Mouse (Mus musculus): ENCODE data around the gene Sfxn3. TPM values are rescaled to one million over a fixed set of nuclear protein-coding genes. Genes with fewer than 3 reads are reported as not detected.

The Sfxn3 gene
- total and polyA plus RNA-seq, 3 experiments, result 5.0 to 10.6 TPM; not detected in 1

DNA sequence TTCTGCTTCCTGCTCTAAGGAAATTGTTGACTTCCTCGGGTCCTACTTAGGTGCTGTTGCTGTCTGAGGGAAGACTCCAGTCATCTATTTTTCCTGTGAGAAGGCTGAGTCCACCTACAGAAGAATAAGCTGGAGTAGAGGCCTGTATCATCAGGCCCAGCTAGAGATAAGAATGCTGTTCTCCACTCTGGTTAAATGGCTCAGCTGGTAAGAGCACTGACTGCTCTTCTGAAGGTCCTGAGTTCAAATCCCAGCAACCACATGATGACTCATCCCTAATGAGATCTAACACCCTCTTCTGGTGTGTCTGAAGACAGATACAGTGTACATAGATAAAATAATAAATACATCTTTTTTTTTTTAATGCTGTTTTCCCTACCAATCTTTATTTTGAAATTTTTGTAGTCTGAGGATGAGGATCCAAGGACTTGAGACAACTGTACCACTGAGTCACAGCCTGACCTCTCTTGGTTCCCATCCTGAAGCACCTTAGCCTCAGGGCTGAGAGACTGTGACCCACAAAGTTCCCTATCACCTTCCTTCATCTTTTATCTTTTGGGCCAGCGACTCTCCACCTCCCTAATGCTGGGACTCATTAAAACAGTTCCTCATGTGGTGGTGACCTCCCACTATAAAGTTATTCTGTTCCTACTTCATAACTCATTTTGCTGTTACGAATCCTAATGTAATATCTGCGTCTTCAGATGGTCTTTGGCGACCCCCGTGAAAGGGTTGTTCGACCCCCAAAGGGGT is 20.6 kb downstream of the Sfxn3 start (continued):
- no peak for TF ChIP-seq USF2 (IDR thresholded peaks at IDR 0.05; ENCODE audit: borderline replicate concordance in 1 of 2, insufficient read depth in 1 of 2, low read depth in 1 of 2, low read length in 2 of 2)
- no peak for TF ChIP-seq NRF1 (IDR thresholded peaks at IDR 0.05; ENCODE audit: insufficient read depth, low read depth, low read length, poor library complexity, severe bottlenecking)
- TF ChIP-seq MXI1 (IDR thresholded peaks at IDR 0.05; ENCODE audit: low read depth, low read length), result no peak

DNA sequence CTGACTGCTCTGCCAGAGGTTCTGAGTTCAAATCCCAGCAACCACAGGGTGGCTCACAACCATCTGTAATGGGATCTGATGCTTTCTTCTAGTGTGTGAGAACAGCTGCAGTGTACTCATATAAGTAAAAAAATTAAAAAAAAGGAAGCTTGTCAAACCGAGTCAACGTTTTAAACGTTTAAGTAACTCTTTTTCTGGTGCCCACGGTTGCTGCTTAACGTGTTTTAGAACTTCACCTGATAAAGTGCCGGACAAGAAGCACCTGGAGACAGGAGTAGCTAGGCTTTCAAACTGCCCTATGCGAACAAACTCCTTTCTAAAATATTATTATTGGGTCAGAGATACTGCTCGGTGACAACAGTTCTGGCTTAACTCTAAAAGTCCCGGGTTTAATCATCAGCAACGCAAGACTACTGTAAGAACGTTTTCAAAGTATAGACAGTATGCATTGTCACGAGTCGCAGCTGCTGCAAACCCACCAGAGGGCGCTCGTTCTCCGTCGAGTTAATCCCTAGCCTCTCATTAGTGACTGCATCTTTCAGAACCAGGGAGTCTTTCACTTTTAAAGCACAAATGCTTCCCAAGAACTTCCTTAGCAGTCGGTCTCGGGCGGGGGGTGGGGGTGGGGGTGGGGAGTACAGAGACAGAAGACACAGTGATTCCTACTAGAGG is 26.7 kb downstream of the Sfxn3 start:
- H3K27me3 ChIP-seq (ENCODE audit: control insufficient read depth in 1 of 2, insufficient read depth in 2 of 2, low read length in 2 of 2), result peaks cover 0 to 6% of the 10 kb centered on the region in 2 experiments; a peak in 1 of 4 replicates
- peaks cover 0 to 23% of the 10 kb centered on the region in 2 experiments; a peak in 2 of 4 replicates for H3K4me1 ChIP-seq (ENCODE audit: control insufficient read depth in 1 of 2, insufficient read depth in 2 of 2, low read length in 2 of 2)
- peaks cover 0 to 15% of the 10 kb centered on the region in 2 experiments; a peak in 2 of 4 replicates for H3K36me3 ChIP-seq (ENCODE audit: control insufficient read depth in 1 of 2, insufficient read depth in 2 of 2, low read length in 2 of 2)
- H3K9ac ChIP-seq (ENCODE audit: control insufficient read depth, low read depth, low read length, poor library complexity, severe bottlenecking), result peak overlapping the region; percentile 86
- H3K79me2 ChIP-seq (ENCODE audit: control insufficient read depth, insufficient read depth, low read length, poor library complexity), result peaks cover 5% of the 10 kb centered on the region; the same call in 1 of the 2 replicates
- peak; percentile 97 for DNase-seq (ENCODE audit: low read depth, low spot score)
- no peaks in the 10 kb centered on the region for H3K9me3 ChIP-seq (replicated peaks; ENCODE audit: insufficient read depth, low read length)
- H3K27ac ChIP-seq (ENCODE audit: control insufficient read depth, low read depth, low read length), result peak overlapping the region; percentile 98
- H3K4me3 ChIP-seq (ENCODE audit: control insufficient read depth in 1 of 2, insufficient read depth in 1 of 2, low read depth in 2 of 2, low read length in 2 of 2), result peak overlapping the region; percentile 75 to 77
- TF ChIP-seq POLR2AphosphoS2 (IDR thresholded peaks at IDR 0.05; ENCODE audit: low read length), result no peak
- TF ChIP-seq CHD2 (IDR thresholded peaks at IDR 0.05; ENCODE audit: low read length), result no peak
- peak; percentile 62 for TF ChIP-seq USF1 (IDR thresholded peaks at IDR 0.05; ENCODE audit: low read depth, low read length)
- peak; percentile 87 for TF ChIP-seq SIN3A (IDR thresholded peaks at IDR 0.05; ENCODE audit: low read length)
- TF ChIP-seq SMC3 (IDR thresholded peaks at IDR 0.05; ENCODE audit: low read depth, low read length), result peak; percentile 74
- TF ChIP-seq MEF2A (IDR thresholded peaks at IDR 0.05; ENCODE audit: extremely low read depth, insufficient replicate concordance, low read depth, low read length, poor library complexity, severe bottlenecking), result no peak
- TF ChIP-seq MYC (IDR thresholded peaks at IDR 0.05; ENCODE audit: low read depth, low read length), result peak; percentile 90
- TF ChIP-seq RAD21 (IDR thresholded peaks at IDR 0.05; ENCODE audit: low read depth, low read length), result peak; percentile 57
- TF ChIP-seq MYB (IDR thresholded peaks at IDR 0.05; ENCODE audit: low read depth, low read length), result peak; percentile 71
- no peak for TF ChIP-seq ZKSCAN1 (IDR thresholded peaks at IDR 0.05; ENCODE audit: low read depth, low read length)
- TF ChIP-seq CHD1 (IDR thresholded peaks at IDR 0.05; ENCODE audit: low read depth, low read length), result no peak
- TF ChIP-seq NELFE (IDR thresholded peaks at IDR 0.05; ENCODE audit: low read depth, low read length), result no peak
- 0 out of 2 replicates have a peak, but pooled peaks have one; percentile 32 for TF ChIP-seq ZNF384 (IDR thresholded peaks at IDR 0.05; ENCODE audit: low read depth, low read length)
- 0 out of 2 replicates have a peak, but pooled peaks have one; percentile 50 for TF ChIP-seq BHLHE40 (IDR thresholded peaks at IDR 0.05; ENCODE audit: borderline replicate concordance, low read depth, low read length)
- TF ChIP-seq TAL1 (IDR thresholded peaks at IDR 0.05; ENCODE audit: low read length), result no peak
- 0 out of 2 replicates have a peak, but pooled peaks have one; percentile 22 for TF ChIP-seq ZC3H11A (IDR thresholded peaks at IDR 0.05; ENCODE audit: low read depth, low read length)
- TF ChIP-seq TCF12 (IDR thresholded peaks at IDR 0.05; ENCODE audit: low read depth, low read length), result no peak
- no peak for TF ChIP-seq ELF1 (IDR thresholded peaks at IDR 0.05; ENCODE audit: low read depth, low read length)
- peak; percentile 51 for TF ChIP-seq MAX (IDR thresholded peaks at IDR 0.05; ENCODE audit: low read length)
- no peak for TF ChIP-seq MAZ (IDR thresholded peaks at IDR 0.05; ENCODE audit: low read depth, low read length)
- no peak; the same call in 1 of the 2 replicates for TF ChIP-seq KAT2A (conservative IDR thresholded peaks at IDR 0.05; ENCODE audit: low read depth, low read length)
- TF ChIP-seq GATA1 (IDR thresholded peaks at IDR 0.05; ENCODE audit: low read depth, low read length), result 0 out of 2 replicates have a peak, but pooled peaks have one; percentile 13
- no peak for TF ChIP-seq POLR2AphosphoS5 (IDR thresholded peaks at IDR 0.05; ENCODE audit: borderline replicate concordance, low read depth, low read length)
- no peak for TF ChIP-seq NRF1 (IDR thresholded peaks at IDR 0.05; ENCODE audit: insufficient read depth, low read depth, low read length, poor library complexity, severe bottlenecking)
- TF ChIP-seq RCOR1 (IDR thresholded peaks at IDR 0.05; ENCODE audit: low read depth, low read length), result peak; percentile 44
- TF ChIP-seq JUND (IDR thresholded peaks at IDR 0.05; ENCODE audit: low read depth, low read length), result no peak
- no peak for TF ChIP-seq E2F4 (IDR thresholded peaks at IDR 0.05; ENCODE audit: borderline replicate concordance, low read depth, low read length)
- TF ChIP-seq TBP (IDR thresholded peaks at IDR 0.05; ENCODE audit: low read depth, low read length), result peak; percentile 51; the same call in 1 of the 2 replicates
- 0 out of 2 replicates have a peak, but pooled peaks have one; percentile 63 for TF ChIP-seq MXI1 (IDR thresholded peaks at IDR 0.05; ENCODE audit: low read depth, low read length)
- no peak; the same call in 1 of the 2 replicates for TF ChIP-seq ETS1 (IDR thresholded peaks at IDR 0.05; ENCODE audit: low read depth, low read length)

Measured in MEL (cell line).